Mouse (Mus musculus) C2C12 (cell line): ENCODE measurements around the gene Hdac4. TPM values are rescaled to one million over a fixed set of nuclear protein-coding genes. Genes with fewer than 3 reads are reported as not detected.

ENCODE experiments used
- H3K27me3 ChIP-seq: one replicate; pipeline ENCODE4 v1.6.1; 2011; ENCODE audit not compliant: control insufficient read depth, insufficient read depth, insufficient read length
- H3K36me3 ChIP-seq: one replicate; pipeline ENCODE4 v1.6.1; 2011; ENCODE audit not compliant: control insufficient read depth, insufficient read depth
- H3K4me3 ChIP-seq: one replicate; pipeline ENCODE4 v1.5.1; 2011; ENCODE audit warnings: mild to moderate bottlenecking, control low read depth; ENCODE audit not compliant: poor library complexity, insufficient read depth, severe bottlenecking
- H3K79me2 ChIP-seq: one replicate; pipeline ENCODE4 v1.6.1; 2011; ENCODE audit not compliant: control insufficient read depth, insufficient read depth
- H3K79me3 ChIP-seq: one replicate; pipeline ENCODE4 v1.6.1; 2011; ENCODE audit warnings: low read depth, control low read depth
- H3ac ChIP-seq: one replicate; pipeline ENCODE3; 2011; ENCODE audit warnings: low read depth; ENCODE audit not compliant: control insufficient read depth, insufficient read length
- CEBPB ChIP-seq: IDR thresholded peaks from one replicate; pipeline ENCODE4 v1.6.1; 2011; ENCODE audit warnings: low read depth, mild to moderate bottlenecking, control low read depth, moderate library complexity
- CTCF ChIP-seq: IDR thresholded peaks from one replicate; pipeline ENCODE4 v1.5.1; 2011; ENCODE audit not compliant: control insufficient read depth, insufficient read depth, insufficient read length
- FOSL1 ChIP-seq: IDR thresholded peaks from one replicate; pipeline ENCODE4 v1.8.0; 2011; ENCODE audit warnings: mild to moderate bottlenecking, low read length; ENCODE audit not compliant: poor library complexity, insufficient read depth, severe bottlenecking
- MAX ChIP-seq: IDR thresholded peaks from one replicate; pipeline ENCODE4 v1.6.1; 2011; ENCODE audit warnings: mild to moderate bottlenecking, control low read depth
- MYOD1 ChIP-seq: IDR thresholded peaks from one replicate; pipeline ENCODE4 v1.6.1; 2011; ENCODE audit warnings: low read depth; ENCODE audit not compliant: control insufficient read depth, insufficient read length
- MYOG ChIP-seq: IDR thresholded peaks from one replicate; pipeline ENCODE4 v1.6.1; 2011; ENCODE audit not compliant: control insufficient read depth, insufficient read length; ENCODE audit errors: extremely low read depth
- USF1 ChIP-seq: IDR thresholded peaks from one replicate; pipeline ENCODE4 v1.6.1; 2011; ENCODE audit warnings: low read depth, mild to moderate bottlenecking, control low read depth, moderate library complexity
- polyA plus RNA-seq: library from polyadenylated mRNA; unstranded; fragments of >200 nt; fragmentation: generic; extraction: Trizol; gene quantifications from one replicate; pipeline ENCODE4 v1.2.1, GENCODE M21; 2012; ENCODE audit warnings: missing spikeins

The Hdac4 gene
- polyA plus RNA-seq, 1 experiment, result 9.6 TPM

- no peak overlapping the region for H3ac ChIP-seq
- no peaks in the 10 kb centered on the region for H3K27me3 ChIP-seq
- TF ChIP-seq USF1 (no peak), MYOD1 (no peak), CEBPB (no peak), MAX (no peak)
- H3K36me3 ChIP-seq, result no peaks in the 10 kb centered on the region
- peaks cover 9% of the 10 kb centered on the region for H3K79me3 ChIP-seq
- no peak overlapping the region for H3K4me3 ChIP-seq
- peaks cover 43% of the 10 kb centered on the region for H3K79me2 ChIP-seq
These were observed 90.8 kb downstream of the Hdac4 start for GRCm38 (mm10) chr1:92104718-92105117.

GRCm38 (mm10) chr1:92103971-92104370, 91.5 kb downstream of the Hdac4 start:
- H3K27me3 ChIP-seq, result no peaks in the 10 kb centered on the region
- no peak overlapping the region for H3K4me3 ChIP-seq
- H3K79me2 ChIP-seq, result peaks cover 45% of the 10 kb centered on the region
- H3ac ChIP-seq, result no peak overlapping the region
- no peaks in the 10 kb centered on the region for H3K36me3 ChIP-seq
- TF ChIP-seq CTCF, result no peak
- no peak for TF ChIP-seq MYOD1
- no peak for TF ChIP-seq MYOG
- TF ChIP-seq CEBPB, result no peak
- no peak for TF ChIP-seq FOSL1
- no peak for TF ChIP-seq MAX
- no peak for TF ChIP-seq USF1
- H3K79me3 ChIP-seq, result peaks cover 11% of the 10 kb centered on the region

- no peak overlapping the region for H3K4me3 ChIP-seq
- no peak for TF ChIP-seq FOSL1
- TF ChIP-seq CEBPB, result no peak
- no peak for TF ChIP-seq MAX
- peaks cover 45% of the 10 kb centered on the region for H3K79me2 ChIP-seq
- H3K27me3 ChIP-seq, result no peaks in the 10 kb centered on the region
- H3K79me3 ChIP-seq, result peaks cover 14% of the 10 kb centered on the region
- H3ac ChIP-seq, result no peak overlapping the region
- no peaks in the 10 kb centered on the region for H3K36me3 ChIP-seq
These were observed 92.1 kb downstream of the Hdac4 start for GRCm38 (mm10) chr1:92103377-92103776.

- Histone ChIP-seq H3K36me3 (no peaks in the 10 kb centered on the region), H3K79me3 (peaks cover 14% of the 10 kb centered on the region), H3K4me3 (no peak overlapping the region), H3K27me3 (no peaks in the 10 kb centered on the region), H3K79me2 (peaks cover 45% of the 10 kb centered on the region), H3ac (no peak overlapping the region)
- TF ChIP-seq MYOD1, result no peak
- no peak for TF ChIP-seq MAX
- TF ChIP-seq CEBPB, result no peak
- no peak for TF ChIP-seq FOSL1
- TF ChIP-seq USF1, result no peak
- no peak for TF ChIP-seq MYOG
- TF ChIP-seq CTCF, result no peak
These were observed 92.7 kb downstream of the Hdac4 start for GRCm38 (mm10) chr1:92102825-92103224.

- Histone ChIP-seq H3ac (no peak overlapping the region), H3K79me2 (peaks cover 45% of the 10 kb centered on the region), H3K4me3 (no peak overlapping the region), H3K27me3 (no peaks in the 10 kb centered on the region), H3K79me3 (peaks cover 14% of the 10 kb centered on the region), H3K36me3 (no peaks in the 10 kb centered on the region)
- no peak for TF ChIP-seq CTCF
- TF ChIP-seq FOSL1, result no peak
- TF ChIP-seq CEBPB, result no peak
- TF ChIP-seq MYOG, result no peak
- TF ChIP-seq USF1, result no peak
- no peak for TF ChIP-seq MYOD1
- no peak for TF ChIP-seq MAX
These were observed 95.1 kb downstream of the Hdac4 start for GRCm38 (mm10) chr1:92100371-92100891.

GRCm38 (mm10) chr1:92099964-92100363, 95.5 kb downstream of the Hdac4 start:
- no peak overlapping the region for H3ac ChIP-seq
- no peaks in the 10 kb centered on the region for H3K27me3 ChIP-seq
- TF ChIP-seq CEBPB (no peak), USF1 (no peak), MYOD1 (no peak), CTCF (no peak), MAX (no peak), FOSL1 (no peak), MYOG (no peak)
- peaks cover 45% of the 10 kb centered on the region for H3K79me2 ChIP-seq
- peaks cover 14% of the 10 kb centered on the region for H3K79me3 ChIP-seq
- H3K36me3 ChIP-seq, result no peaks in the 10 kb centered on the region
- no peak overlapping the region for H3K4me3 ChIP-seq
